Mouse (Mus musculus) kidney, adult 2 months (tissue): ENCODE data around the gene Slk.

Experiments used
- CTCF ChIP-seq: fragments of 200-500 bp; conservative IDR thresholded peaks from 2 replicates; pipeline ENCODE4 v1.5.1; 2011; ENCODE audit warnings: low read depth, mild to moderate bottlenecking, control low read depth, low read length, moderate library complexity, mixed read lengths; ENCODE audit not compliant: insufficient read depth, insufficient read length
- POLR2A ChIP-seq: fragments of 200-500 bp; IDR thresholded peaks from one replicate; pipeline ENCODE4 v1.6.1; 2011; ENCODE audit warnings: low read depth, low read length, control low read depth

DNA sequence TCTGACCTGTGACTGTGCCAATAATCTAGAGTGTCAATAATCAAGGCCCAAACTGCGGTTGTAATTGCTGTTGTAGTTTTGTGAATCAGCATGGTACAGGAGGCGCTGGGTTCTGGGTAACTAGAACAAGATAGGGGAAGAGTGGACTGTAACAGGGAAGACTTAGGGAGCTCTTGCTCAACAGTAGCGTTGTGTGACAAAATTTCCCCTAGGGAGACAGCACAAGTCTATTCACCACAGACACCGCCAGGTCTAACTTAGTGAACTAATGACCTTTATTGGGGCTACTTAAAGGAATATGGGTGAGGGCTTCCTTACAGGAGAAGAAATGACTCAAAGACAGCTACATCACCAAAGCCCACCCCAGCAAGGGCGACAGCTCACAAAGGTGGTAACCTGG lies 9.4 kb upstream of the Slk start:
- TF ChIP-seq CTCF: no peak
- TF ChIP-seq POLR2A: no peak
